Mouse (Mus musculus) yolk sac, embryonic 10.5 days (tissue): ENCODE measurements around the gene Hormad2.

Experiments used
- DNase-seq: peaks from one replicate; pipeline ENCODE4 v3.0.0-alpha.2; 2017; ENCODE audit warnings: low spot score

Hormad2 gene

GRCm38 (mm10) chr11:4302363-4302913, 138.5 kb downstream of the Hormad2 start:
- no peak for DNase-seq

DNA sequence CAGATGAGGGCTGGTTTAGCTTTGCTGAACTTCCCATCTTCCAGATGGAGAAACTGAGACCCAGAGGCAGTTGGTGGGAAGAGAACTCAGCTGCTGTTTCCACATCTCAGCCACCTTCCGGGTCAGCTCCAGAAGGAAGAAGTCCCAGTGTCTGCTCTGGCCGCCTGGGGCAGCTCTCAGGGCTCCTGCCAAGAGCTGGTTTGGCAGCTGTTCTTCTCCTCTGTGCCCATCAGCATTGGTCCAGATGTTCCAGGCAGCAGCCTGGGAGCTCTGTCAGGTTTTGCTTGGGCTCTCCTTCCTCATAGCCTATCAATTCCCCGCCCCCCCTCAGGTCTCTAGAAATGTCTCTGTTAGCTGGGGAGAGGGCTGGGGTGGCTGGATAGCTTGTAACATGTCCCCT, 140.2 kb downstream of the Hormad2 start:
- no peak for DNase-seq

DNA sequence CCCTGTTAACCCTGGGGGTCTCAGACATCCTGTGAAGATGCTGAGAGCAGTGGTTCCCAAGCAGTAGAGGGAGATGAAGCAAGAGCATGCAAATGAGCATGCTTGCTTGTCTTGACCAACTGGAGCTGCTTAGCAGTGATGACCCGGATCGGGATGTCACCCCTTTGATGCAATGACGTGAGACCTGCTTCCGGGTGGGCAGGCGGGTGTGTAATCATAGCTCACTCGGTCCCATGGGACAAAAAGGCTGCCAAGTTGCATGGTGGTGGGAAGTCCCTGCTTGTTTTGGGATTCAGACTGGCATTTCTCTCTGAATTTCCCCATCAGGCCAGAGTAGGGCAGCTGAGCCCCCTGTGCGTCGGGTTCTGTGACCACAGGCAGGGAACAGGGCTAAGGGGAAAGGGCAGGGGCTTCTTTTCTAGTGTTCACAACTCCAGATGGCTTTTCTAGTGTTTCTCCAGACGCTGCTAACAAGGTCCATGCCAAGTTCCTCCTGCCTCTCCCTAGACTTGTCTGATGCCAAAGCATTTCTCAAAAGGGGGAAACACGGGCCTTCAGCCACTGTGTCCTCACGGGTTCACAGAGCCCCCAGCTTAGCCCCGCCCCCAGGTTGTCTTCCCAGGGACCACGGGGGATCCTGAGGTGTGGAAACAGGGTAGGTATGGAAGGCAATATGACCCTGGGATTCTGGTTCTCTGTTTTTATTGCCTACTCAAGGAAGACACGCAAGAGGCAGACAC, 141.0 kb downstream of the Hormad2 start:
- DNase-seq = no peak

- peak; percentile 55 for DNase-seq
Observed at GRCm38 (mm10) chr11:4299191-4299590, 141.7 kb downstream of the Hormad2 start.

DNA sequence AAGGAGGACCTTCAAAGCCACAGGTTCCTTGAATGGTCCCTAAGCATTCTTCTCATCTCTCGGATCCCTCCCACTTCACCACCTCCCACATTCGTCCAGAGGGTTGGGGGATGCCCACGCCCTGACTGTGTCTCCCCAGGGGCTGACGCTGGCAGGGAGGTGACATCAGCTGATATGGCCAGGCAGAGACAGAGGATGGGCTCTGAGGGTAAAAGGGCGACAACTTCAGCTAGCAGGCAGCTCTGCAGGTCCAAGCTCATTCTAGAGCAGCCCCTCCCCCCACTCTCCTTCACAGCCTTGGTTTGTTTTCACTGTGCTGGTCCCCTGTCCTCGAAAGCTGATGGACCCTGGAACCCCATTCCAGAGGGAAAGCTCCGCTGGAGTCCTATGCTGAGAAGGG, 142.3 kb downstream of the Hormad2 start:
- no peak for DNase-seq

DNA sequence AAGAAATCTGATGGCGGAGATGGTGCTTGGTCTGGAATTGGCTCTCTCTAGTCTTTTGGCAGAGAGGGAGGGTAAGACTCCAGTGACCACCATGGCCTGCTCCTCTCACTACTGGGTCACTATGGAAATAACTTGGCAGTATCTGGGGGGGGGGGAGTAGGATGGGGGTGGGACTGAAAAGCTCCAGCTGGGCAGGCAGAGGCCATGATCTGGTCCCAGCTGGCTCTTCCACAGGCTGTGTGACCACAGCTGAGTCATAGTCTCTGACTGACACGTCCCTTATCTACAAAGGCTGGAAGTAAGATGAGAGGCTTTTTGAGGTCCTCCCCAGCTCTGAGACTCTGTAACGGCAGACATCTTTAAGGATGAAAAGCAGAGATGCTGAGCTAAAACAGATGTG, 143.2 kb downstream of the Hormad2 start:
- DNase-seq = no peak

GRCm38 (mm10) chr11:4296610-4297275, 144.2 kb downstream of the Hormad2 start:
- no peak for DNase-seq
